8 mouse cellular contexts compared by ENCODE assay signal in genomic region chr7:46919551-46920176, GRCm38 (mm10). TPM values are rescaled to one million over a fixed set of nuclear protein-coding genes. Genes with fewer than 3 reads are reported as not detected.
DNase-seq lines count a peak whose midpoint lies in the region; ATAC-seq and TF ChIP-seq lines count a peak whose summit lies in the region.

Gene Tsg101 (minus strand): TSS chr7:46919969.

- H3K9ac ChIP-seq in ES-Bruce4 (ENCODE audit: low read depth, poor library complexity, severe bottlenecking): peak within 1 kb of the TSS; percentile 94
- peak within 1 kb of the TSS; percentile 99 for H3K9ac ChIP-seq in forebrain, embryonic 14.5 days (ENCODE audit: low read length)
- peak within 1 kb of the TSS; percentile 96 for H3K9ac ChIP-seq in neural tube, embryonic 15.5 days (replicated peaks)

- TF ChIP-seq POLR2A in ES-Bruce4 (IDR thresholded peaks at IDR 0.05; ENCODE audit: insufficient read depth, low read length): peak; percentile 84

- no peaks in the 10 kb centered on the region for H3K27me3 ChIP-seq in ES-Bruce4 (ENCODE audit: control insufficient read depth, insufficient read depth, low read length, poor library complexity, severe bottlenecking)
- no peaks in the 10 kb centered on the region for H3K27me3 ChIP-seq in forebrain, embryonic 14.5 days (replicated peaks; ENCODE audit: control insufficient read depth, insufficient read depth, low read length)
- no peaks in the 10 kb centered on the region for H3K27me3 ChIP-seq in neural tube, embryonic 15.5 days (replicated peaks)

- no peak for TF ChIP-seq CTCF in ES-Bruce4 (IDR thresholded peaks at IDR 0.05; ENCODE audit: low read depth, low read length)

- no peaks in the 10 kb centered on the region for H3K4me1 ChIP-seq in ES-Bruce4 (ENCODE audit: control insufficient read depth, insufficient read depth, low read length)
- H3K4me1 ChIP-seq in forebrain, embryonic 14.5 days (ENCODE audit: control insufficient read depth, insufficient read depth, low read length): peaks cover 18% of the 10 kb centered on the region
- peaks cover 38% of the 10 kb centered on the region for H3K4me1 ChIP-seq in neural tube, embryonic 15.5 days

- DNase-seq in forebrain, embryonic 14.5 days (ENCODE audit: low spot score): peak; percentile 92
- peak; percentile 95 to 96 for DNase-seq in heart, postnatal 14 days
- peak; percentile 90 for DNase-seq in layer of hippocampus, adult 11-12 months (ENCODE audit: low spot score)
- peak; percentile 91 to 93 for DNase-seq in lung, adult 18-20 months
- DNase-seq in testis, postnatal 14 days (ENCODE audit: low spot score): peak; percentile 92

- WGBS in forebrain, embryonic 14.5 days: under 1% methylated on average over 73 of the region's 75 CpGs
- WGBS in neural tube, embryonic 15.5 days: under 1% methylated on average over 69 of the region's 75 CpGs

- TF ChIP-seq EP300 in ES-Bruce4 (IDR thresholded peaks at IDR 0.05; ENCODE audit: insufficient read depth, low read depth, low read length): 0 out of 2 replicates have a peak, but pooled peaks have one; percentile 7

- H3K27ac ChIP-seq in ES-Bruce4 (ENCODE audit: insufficient read depth, low read length): peak within 1 kb of the TSS; percentile 33; the same call in 1 of the 2 replicates
- peak within 1 kb of the TSS; percentile 95 for H3K27ac ChIP-seq in forebrain, embryonic 14.5 days (ENCODE audit: low read depth, low read length)
- peak within 1 kb of the TSS; percentile 96 for H3K27ac ChIP-seq in neural tube, embryonic 15.5 days (replicated peaks)

- no peaks in the 10 kb centered on the region for H3K9me3 ChIP-seq in ES-Bruce4 (replicated peaks; ENCODE audit: control insufficient read depth, insufficient read depth, low read length, poor library complexity, severe bottlenecking)
- no peaks in the 10 kb centered on the region for H3K9me3 ChIP-seq in forebrain, embryonic 14.5 days (replicated peaks; ENCODE audit: control insufficient read depth, low read length)
- no peaks in the 10 kb centered on the region for H3K9me3 ChIP-seq in neural tube, embryonic 15.5 days (replicated peaks)

- H3K4me2 ChIP-seq in forebrain, embryonic 14.5 days (ENCODE audit: low read length): peak within 1 kb of the TSS; percentile 79
- H3K4me2 ChIP-seq in neural tube, embryonic 15.5 days: peak within 1 kb of the TSS; percentile 75

- peak within 1 kb of the TSS; percentile 99 for H3K4me3 ChIP-seq in ES-Bruce4 (ENCODE audit: low read depth, low read length)
- H3K4me3 ChIP-seq in forebrain, embryonic 14.5 days (ENCODE audit: low read depth, low read length): peak within 1 kb of the TSS; percentile 97
- peak within 1 kb of the TSS; percentile 96 for H3K4me3 ChIP-seq in neural tube, embryonic 15.5 days (replicated peaks)

- ATAC-seq in cerebellum, adult (ENCODE audit: insufficient number of reproducible peaks, low FRiP score, low TSS enrichment): peak; percentile 93
- peak; percentile 97 for ATAC-seq in forebrain, embryonic 14.5 days
- peak; percentile 95 for ATAC-seq in neural tube, embryonic 15.5 days (ENCODE audit: low FRiP score)

- intact Hi-C loops in heart, postnatal 14 days (cut with DNase I): loop anchor here (5.0 kb wide), 2 partner anchors 72 to 122 kb away; partner anchors contain the start of genes Gtf2h1 and Hps5

- peaks cover 10% of the 10 kb centered on the region; the same call in 1 of the 2 replicates for H3K36me3 ChIP-seq in ES-Bruce4 (ENCODE audit: control insufficient read depth, insufficient read depth, low read length, poor library complexity, severe bottlenecking)
- H3K36me3 ChIP-seq in forebrain, embryonic 14.5 days (ENCODE audit: control insufficient read depth, insufficient read depth, low read length): peaks cover 14% of the 10 kb centered on the region; the same call in 1 of the 2 replicates
- no peaks in the 10 kb centered on the region for H3K36me3 ChIP-seq in neural tube, embryonic 15.5 days

RNA-seq across cellular contexts. Expression of gene Tsg101, which starts in this region (rescaled TPM):
- 198 and 217 TPM in 2 replicates for polyA plus RNA-seq in ES-Bruce4 (2011; ENCODE audit: insufficient read depth, insufficient read length, low read depth, missing spikeins)
- 519 and 545 TPM in 2 replicates for polyA plus RNA-seq in forebrain, embryonic 14.5 days (2014; fragmentation: Nextera tagmentation; extraction: Ambion mirVana)
- total RNA-seq in heart, postnatal 14 days (2021): 10 to 100 TPM; 59.6 to 66.3 TPM
- polyA plus RNA-seq in neural tube, embryonic 15.5 days (2015; fragmentation: Nextera tagmentation; extraction: Ambion mirVana): 292 and 317 TPM in 2 replicates

Comparison
In these comparisons a context has a peak if more than half of its experiments do, and no peak if none do; other contexts are left out.
1. Peak in every context shown above with its lines: DNase-seq, ATAC-seq, H3K4me3 ChIP-seq and H3K27ac ChIP-seq.
2. H3K27ac ChIP-seq: peak in every context shown above with its lines; median percentile 96 in neural tube, embryonic 15.5 days; 95 in forebrain, embryonic 14.5 days; 33 in ES-Bruce4.